Mouse (Mus musculus): ENCODE measurements around the gene Gm37240. TPM values are rescaled to one million over a fixed set of nuclear protein-coding genes. Genes with fewer than 3 reads are reported as not detected.
A peak's percentile ranks its signal among the peaks of the same experiment; 100 is the strongest.

Gene Gm37240
- polyA plus RNA-seq, 1 experiment from 2014 or later = 0.93 TPM

GRCm38 (mm10) chr3:85020137-85020536 lies 867.2 kb downstream of the Gm37240 start:
- no peak for ATAC-seq

GRCm38 (mm10) chr3:85015667-85016066 lies 871.7 kb downstream of the Gm37240 start:
- no peaks in the 10 kb centered on the region for H3K36me3 ChIP-seq (ENCODE audit: control insufficient read depth, insufficient read depth, low read length)
- ATAC-seq = peak; percentile 81
- H3K9me3 ChIP-seq (ENCODE audit: control insufficient read depth, low read length) = no peaks in the 10 kb centered on the region
- no peak overlapping the region for H3K4me2 ChIP-seq (ENCODE audit: low read length)
- H3K27ac ChIP-seq (ENCODE audit: low read depth, low read length) = peak overlapping the region; percentile 68
- 33% methylated on average over 9 of the region's 9 CpGs for WGBS
- H3K4me3 ChIP-seq (ENCODE audit: low read length) = no peak overlapping the region
- H3K27me3 ChIP-seq (replicated peaks; ENCODE audit: control insufficient read depth, insufficient read depth, low read length) = no peaks in the 10 kb centered on the region
- H3K4me1 ChIP-seq (ENCODE audit: control insufficient read depth, insufficient read depth, low read depth, low read length) = peaks cover 5% of the 10 kb centered on the region; the same call in 1 of the 2 replicates
- H3K9ac ChIP-seq (ENCODE audit: low read depth, low read length) = peak overlapping the region; percentile 31

More at GRCm38 (mm10) chr3:85020137-85020536, 867.2 kb downstream of the Gm37240 start:
- Histone ChIP-seq H3K4me2 (ENCODE audit: low read length) (no peak overlapping the region), H3K27me3 (replicated peaks; ENCODE audit: control insufficient read depth, insufficient read depth, low read length) (no peaks in the 10 kb centered on the region), H3K4me1 (ENCODE audit: control insufficient read depth, insufficient read depth, low read depth, low read length) (peaks cover 5% of the 10 kb centered on the region; the same call in 1 of the 2 replicates), H3K9ac (ENCODE audit: low read depth, low read length) (no peak overlapping the region), H3K4me3 (ENCODE audit: low read length) (no peak overlapping the region), H3K27ac (ENCODE audit: low read depth, low read length) (no peak overlapping the region), H3K36me3 (ENCODE audit: control insufficient read depth, insufficient read depth, low read length) (no peaks in the 10 kb centered on the region), H3K9me3 (ENCODE audit: control insufficient read depth, low read length) (no peaks in the 10 kb centered on the region)

GRCm38 (mm10) chr3:85012889-85013288 lies 874.4 kb downstream of the Gm37240 start:
- WGBS = 75% methylated on average over 6 of the region's 6 CpGs
- Histone ChIP-seq H3K4me3 (ENCODE audit: low read length) (no peak overlapping the region), H3K27ac (ENCODE audit: low read depth, low read length) (no peak overlapping the region), H3K4me1 (ENCODE audit: control insufficient read depth, insufficient read depth, low read depth, low read length) (peaks cover 5% of the 10 kb centered on the region; the same call in 1 of the 2 replicates), H3K4me2 (ENCODE audit: low read length) (no peak overlapping the region), H3K36me3 (ENCODE audit: control insufficient read depth, insufficient read depth, low read length) (no peaks in the 10 kb centered on the region), H3K9ac (ENCODE audit: low read depth, low read length) (no peak overlapping the region), H3K9me3 (ENCODE audit: control insufficient read depth, low read length) (no peaks in the 10 kb centered on the region), H3K27me3 (replicated peaks; ENCODE audit: control insufficient read depth, insufficient read depth, low read length) (no peaks in the 10 kb centered on the region)
- ATAC-seq = no peak

- Histone ChIP-seq H3K9me3 (ENCODE audit: control insufficient read depth, low read length) (no peaks in the 10 kb centered on the region), H3K9ac (ENCODE audit: low read depth, low read length) (no peak overlapping the region), H3K4me1 (ENCODE audit: control insufficient read depth, insufficient read depth, low read depth, low read length) (no peaks in the 10 kb centered on the region), H3K27ac (ENCODE audit: low read depth, low read length) (no peak overlapping the region), H3K4me3 (ENCODE audit: low read length) (no peak overlapping the region), H3K36me3 (ENCODE audit: control insufficient read depth, insufficient read depth, low read length) (no peaks in the 10 kb centered on the region), H3K27me3 (replicated peaks; ENCODE audit: control insufficient read depth, insufficient read depth, low read length) (no peaks in the 10 kb centered on the region), H3K4me2 (ENCODE audit: low read length) (no peak overlapping the region)
- 84% methylated on average over 2 of the region's 2 CpGs for WGBS
- no peak for ATAC-seq
These were observed 882.1 kb downstream of the Gm37240 start for GRCm38 (mm10) chr3:85005257-85005656.

- no peak for ATAC-seq
- no peak overlapping the region for H3K27ac ChIP-seq (ENCODE audit: low read depth, low read length)
- no peak overlapping the region for H3K4me3 ChIP-seq (ENCODE audit: low read length)
- H3K9ac ChIP-seq (ENCODE audit: low read depth, low read length) = no peak overlapping the region
- no peaks in the 10 kb centered on the region for H3K4me1 ChIP-seq (ENCODE audit: control insufficient read depth, insufficient read depth, low read depth, low read length)
- WGBS = 92% methylated on average over 4 of the region's 4 CpGs
- H3K9me3 ChIP-seq (ENCODE audit: control insufficient read depth, low read length) = peaks cover 2% of the 10 kb centered on the region; the same call in 1 of the 2 replicates
- H3K27me3 ChIP-seq (replicated peaks; ENCODE audit: control insufficient read depth, insufficient read depth, low read length) = no peaks in the 10 kb centered on the region
- no peak overlapping the region for H3K4me2 ChIP-seq (ENCODE audit: low read length)
- no peaks in the 10 kb centered on the region for H3K36me3 ChIP-seq (ENCODE audit: control insufficient read depth, insufficient read depth, low read length)
These were observed 898.4 kb downstream of the Gm37240 start for GRCm38 (mm10) chr3:84988880-84989279.

- no peaks in the 10 kb centered on the region for H3K27me3 ChIP-seq (replicated peaks; ENCODE audit: control insufficient read depth, insufficient read depth, low read length)
- H3K9me3 ChIP-seq (ENCODE audit: control insufficient read depth, low read length) = no peaks in the 10 kb centered on the region
- WGBS = 86% methylated on average over 8 of the region's 8 CpGs
- no peak overlapping the region for H3K4me3 ChIP-seq (ENCODE audit: low read length)
- ATAC-seq = no peak
- H3K9ac ChIP-seq (ENCODE audit: low read depth, low read length) = no peak overlapping the region
- H3K4me1 ChIP-seq (ENCODE audit: control insufficient read depth, insufficient read depth, low read depth, low read length) = no peaks in the 10 kb centered on the region
- no peak overlapping the region for H3K4me2 ChIP-seq (ENCODE audit: low read length)
- H3K27ac ChIP-seq (ENCODE audit: low read depth, low read length) = no peak overlapping the region
- H3K36me3 ChIP-seq (ENCODE audit: control insufficient read depth, insufficient read depth, low read length) = peaks cover 2% of the 10 kb centered on the region; the same call in 1 of the 2 replicates
These were observed 902.1 kb downstream of the Gm37240 start for GRCm38 (mm10) chr3:84985121-84985625.

- no peaks in the 10 kb centered on the region for H3K9me3 ChIP-seq (ENCODE audit: control insufficient read depth, low read length)
- H3K9ac ChIP-seq (ENCODE audit: low read depth, low read length) = no peak overlapping the region
These were observed 904.6 kb downstream of the Gm37240 start for GRCm38 (mm10) chr3:84982688-84983087.

GRCm38 (mm10) chr3:84980158-84980557 lies 907.2 kb downstream of the Gm37240 start:
- no peak overlapping the region for H3K27ac ChIP-seq (ENCODE audit: low read depth, low read length)
- H3K9me3 ChIP-seq (ENCODE audit: control insufficient read depth, low read length) = no peaks in the 10 kb centered on the region
- H3K4me2 ChIP-seq (ENCODE audit: low read length) = no peak overlapping the region
- ATAC-seq = no peak
- no peak overlapping the region for H3K9ac ChIP-seq (ENCODE audit: low read depth, low read length)
- peaks cover 9% of the 10 kb centered on the region for H3K36me3 ChIP-seq (ENCODE audit: control insufficient read depth, insufficient read depth, low read length)
- 94% methylated on average over 2 of the region's 2 CpGs for WGBS
- H3K27me3 ChIP-seq (replicated peaks; ENCODE audit: control insufficient read depth, insufficient read depth, low read length) = no peaks in the 10 kb centered on the region
- H3K4me1 ChIP-seq (ENCODE audit: control insufficient read depth, insufficient read depth, low read depth, low read length) = no peaks in the 10 kb centered on the region
- H3K4me3 ChIP-seq (ENCODE audit: low read length) = no peak overlapping the region

More at GRCm38 (mm10) chr3:84982688-84983087, 904.6 kb downstream of the Gm37240 start:
- whole genome bisulfite sequencing = 77% methylated on average over 4 of the region's 4 CpGs
- Histone ChIP-seq H3K4me3 (ENCODE audit: low read length) (no peak overlapping the region), H3K4me1 (ENCODE audit: control insufficient read depth, insufficient read depth, low read depth, low read length) (no peaks in the 10 kb centered on the region), H3K4me2 (ENCODE audit: low read length) (no peak overlapping the region), H3K27ac (ENCODE audit: low read depth, low read length) (no peak overlapping the region), H3K36me3 (ENCODE audit: control insufficient read depth, insufficient read depth, low read length) (peaks cover 4% of the 10 kb centered on the region; the same call in 1 of the 2 replicates), H3K27me3 (replicated peaks; ENCODE audit: control insufficient read depth, insufficient read depth, low read length) (no peaks in the 10 kb centered on the region)
- ATAC-seq = no peak

- ATAC-seq = no peak
- Histone ChIP-seq H3K36me3 (ENCODE audit: control insufficient read depth, insufficient read depth, low read length) (peaks cover 12% of the 10 kb centered on the region), H3K4me1 (ENCODE audit: control insufficient read depth, insufficient read depth, low read depth, low read length) (no peaks in the 10 kb centered on the region), H3K9ac (ENCODE audit: low read depth, low read length) (no peak overlapping the region), H3K9me3 (ENCODE audit: control insufficient read depth, low read length) (no peaks in the 10 kb centered on the region), H3K27ac (ENCODE audit: low read depth, low read length) (no peak overlapping the region), H3K4me2 (ENCODE audit: low read length) (no peak overlapping the region), H3K4me3 (ENCODE audit: low read length) (no peak overlapping the region), H3K27me3 (replicated peaks; ENCODE audit: control insufficient read depth, insufficient read depth, low read length) (no peaks in the 10 kb centered on the region)
- WGBS = 90% methylated on average over 11 of the region's 11 CpGs
These were observed 908.6 kb downstream of the Gm37240 start for GRCm38 (mm10) chr3:84978676-84979075.

Data from hindbrain, embryonic 16.5 days (tissue).